Mouse (Mus musculus): ENCODE measurements around the gene Rbfox3. TPM values are rescaled to one million over a fixed set of nuclear protein-coding genes. Genes with fewer than 3 reads are reported as not detected.

The Rbfox3 gene
- polyA plus RNA-seq, 1 experiment from 2014 or later = 0.09 TPM

GRCm38 (mm10) chr11:118888426-118888825, 23.0 kb downstream of the Rbfox3 start:
- 60% methylated on average over 8 of the region's 8 CpGs for WGBS
- Histone ChIP-seq H3K4me3 (ENCODE audit: low read length) (no peak overlapping the region), H3K9me3 (replicated peaks; ENCODE audit: control insufficient read depth, low read length) (no peaks in the 10 kb centered on the region), H3K4me2 (ENCODE audit: low read depth, low read length) (no peak overlapping the region), H3K27ac (ENCODE audit: low read length) (no peak overlapping the region), H3K27me3 (ENCODE audit: control insufficient read depth, insufficient read depth, low read length) (peaks cover 5% of the 10 kb centered on the region; the same call in 1 of the 2 replicates), H3K4me1 (ENCODE audit: control insufficient read depth, insufficient read depth, low read length) (no peaks in the 10 kb centered on the region), H3K36me3 (ENCODE audit: control insufficient read depth, insufficient read depth) (no peaks in the 10 kb centered on the region), H3K9ac (ENCODE audit: low read length) (no peak overlapping the region)
- ATAC-seq (replicated peaks; ENCODE audit: extremely low read depth, insufficient read depth, low FRiP score) = no peak

GRCm38 (mm10) chr11:118887206-118887605, 24.2 kb downstream of the Rbfox3 start:
- Histone ChIP-seq H3K9me3 (replicated peaks; ENCODE audit: control insufficient read depth, low read length) (no peaks in the 10 kb centered on the region), H3K4me2 (ENCODE audit: low read depth, low read length) (no peak overlapping the region), H3K9ac (ENCODE audit: low read length) (no peak overlapping the region)

DNA sequence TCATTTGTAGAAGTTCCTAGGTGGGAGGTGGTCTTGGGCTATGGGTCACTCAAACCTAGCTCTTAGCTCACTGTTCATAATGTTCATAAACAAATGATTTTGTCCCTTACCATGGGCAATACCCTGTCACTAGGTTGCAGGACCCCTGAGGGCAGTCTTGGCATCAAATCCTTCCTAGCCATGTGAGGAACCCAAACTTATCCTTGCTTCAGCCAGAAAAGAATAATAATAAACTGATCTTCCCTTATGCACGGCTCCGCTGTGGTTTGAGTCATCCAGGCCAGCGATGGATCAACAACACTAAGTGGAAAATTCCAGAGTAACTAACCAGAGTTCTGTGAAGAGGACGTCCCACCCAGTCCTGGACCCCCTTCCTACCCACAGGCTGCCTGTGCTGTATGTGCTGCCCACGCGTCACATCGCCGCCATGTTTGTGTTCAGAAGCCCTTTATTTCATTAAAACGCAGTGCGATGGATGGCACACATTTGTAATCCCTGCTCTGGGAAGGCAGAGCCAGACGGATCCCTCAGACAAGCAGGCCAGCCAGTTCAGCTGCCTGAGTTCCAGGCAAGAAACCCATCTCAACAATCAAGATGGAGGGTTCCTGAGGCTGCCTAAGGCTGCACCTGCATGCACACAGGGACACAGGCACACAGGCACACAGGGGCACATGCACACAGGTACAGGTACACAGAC, 25.0 kb downstream of the Rbfox3 start:
- peaks cover 5% of the 10 kb centered on the region; the same call in 1 of the 2 replicates for H3K27me3 ChIP-seq (ENCODE audit: control insufficient read depth, insufficient read depth, low read length)
- H3K27ac ChIP-seq (ENCODE audit: low read length) = no peak overlapping the region
- H3K4me3 ChIP-seq (ENCODE audit: low read length) = no peak overlapping the region
- H3K9me3 ChIP-seq (replicated peaks; ENCODE audit: control insufficient read depth, low read length) = no peaks in the 10 kb centered on the region
- no peaks in the 10 kb centered on the region for H3K36me3 ChIP-seq (ENCODE audit: control insufficient read depth, insufficient read depth)
- no peak for ATAC-seq (replicated peaks; ENCODE audit: extremely low read depth, insufficient read depth, low FRiP score)
- no peak overlapping the region for H3K4me2 ChIP-seq (ENCODE audit: low read depth, low read length)
- peaks cover 3% of the 10 kb centered on the region; the same call in 1 of the 2 replicates for H3K4me1 ChIP-seq (ENCODE audit: control insufficient read depth, insufficient read depth, low read length)
- H3K9ac ChIP-seq (ENCODE audit: low read length) = no peak overlapping the region
- WGBS = 88% methylated on average over 11 of the region's 11 CpGs

More at GRCm38 (mm10) chr11:118887206-118887605, 24.2 kb downstream of the Rbfox3 start:
- Histone ChIP-seq H3K4me3 (ENCODE audit: low read length) (no peak overlapping the region), H3K4me1 (ENCODE audit: control insufficient read depth, insufficient read depth, low read length) (peaks cover 3% of the 10 kb centered on the region; the same call in 1 of the 2 replicates), H3K36me3 (ENCODE audit: control insufficient read depth, insufficient read depth) (no peaks in the 10 kb centered on the region), H3K27me3 (ENCODE audit: control insufficient read depth, insufficient read depth, low read length) (peaks cover 5% of the 10 kb centered on the region; the same call in 1 of the 2 replicates), H3K27ac (ENCODE audit: low read length) (no peak overlapping the region)
- no peak for ATAC-seq (replicated peaks; ENCODE audit: extremely low read depth, insufficient read depth, low FRiP score)

GRCm38 (mm10) chr11:118885604-118886003, 25.8 kb downstream of the Rbfox3 start:
- Histone ChIP-seq H3K27ac (ENCODE audit: low read length) (no peak overlapping the region), H3K9me3 (replicated peaks; ENCODE audit: control insufficient read depth, low read length) (no peaks in the 10 kb centered on the region), H3K4me2 (ENCODE audit: low read depth, low read length) (no peak overlapping the region), H3K9ac (ENCODE audit: low read length) (no peak overlapping the region), H3K36me3 (ENCODE audit: control insufficient read depth, insufficient read depth) (no peaks in the 10 kb centered on the region), H3K4me1 (ENCODE audit: control insufficient read depth, insufficient read depth, low read length) (peaks cover 3% of the 10 kb centered on the region; the same call in 1 of the 2 replicates), H3K4me3 (ENCODE audit: low read length) (no peak overlapping the region), H3K27me3 (ENCODE audit: control insufficient read depth, insufficient read depth, low read length) (peaks cover 5% of the 10 kb centered on the region; the same call in 1 of the 2 replicates)
- no peak for ATAC-seq (replicated peaks; ENCODE audit: extremely low read depth, insufficient read depth, low FRiP score)
- 70% methylated on average over 8 of the region's 8 CpGs for WGBS

DNA sequence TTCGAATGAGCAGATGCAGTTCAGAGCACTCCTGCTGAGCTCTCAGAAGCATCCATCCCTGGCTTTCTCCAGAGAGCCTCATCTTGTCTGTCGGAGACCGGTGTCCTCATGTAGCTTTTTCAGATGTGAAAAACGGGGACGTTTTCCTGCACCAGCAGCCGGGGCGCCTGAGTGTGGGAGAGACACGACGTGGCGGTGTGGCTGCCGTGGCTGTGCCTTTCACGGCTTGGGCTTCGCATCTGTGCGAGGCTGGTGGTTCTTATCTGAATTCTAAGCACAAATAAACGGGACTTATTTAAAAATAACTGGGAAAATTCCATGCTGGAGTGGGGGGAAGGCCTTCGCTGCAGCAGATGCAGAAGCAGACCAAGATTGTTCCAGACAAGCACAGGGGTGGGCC, 26.3 kb downstream of the Rbfox3 start:
- H3K36me3 ChIP-seq (ENCODE audit: control insufficient read depth, insufficient read depth) = no peaks in the 10 kb centered on the region
- H3K9ac ChIP-seq (ENCODE audit: low read length) = no peak overlapping the region
- 76% methylated on average over 16 of the region's 16 CpGs for WGBS
- H3K4me3 ChIP-seq (ENCODE audit: low read length) = no peak overlapping the region
- no peak for ATAC-seq (replicated peaks; ENCODE audit: extremely low read depth, insufficient read depth, low FRiP score)
- H3K4me1 ChIP-seq (ENCODE audit: control insufficient read depth, insufficient read depth, low read length) = peaks cover 3% of the 10 kb centered on the region; the same call in 1 of the 2 replicates
- no peaks in the 10 kb centered on the region for H3K9me3 ChIP-seq (replicated peaks; ENCODE audit: control insufficient read depth, low read length)
- H3K27ac ChIP-seq (ENCODE audit: low read length) = no peak overlapping the region
- H3K4me2 ChIP-seq (ENCODE audit: low read depth, low read length) = no peak overlapping the region
- H3K27me3 ChIP-seq (ENCODE audit: control insufficient read depth, insufficient read depth, low read length) = peaks cover 5% of the 10 kb centered on the region; the same call in 1 of the 2 replicates

DNA sequence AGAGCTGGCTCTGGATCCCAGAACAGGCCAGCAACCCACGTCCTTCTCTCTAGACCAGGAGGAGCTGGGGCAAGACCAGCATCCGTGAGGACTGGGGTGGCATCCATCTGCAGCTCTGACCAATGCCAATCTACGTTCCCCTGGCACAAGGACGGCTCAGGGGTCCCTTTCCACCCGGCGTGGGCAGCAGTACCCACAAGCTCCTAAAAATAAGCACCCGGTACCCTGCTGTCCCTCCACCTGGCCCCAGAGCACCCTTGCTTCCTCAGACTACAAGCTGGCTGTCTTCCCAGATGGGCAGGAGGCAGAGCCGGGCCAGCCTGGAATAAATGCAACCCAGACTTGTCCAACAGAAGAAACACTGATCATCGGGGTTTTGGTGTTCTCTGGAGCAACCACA, 28.3 kb downstream of the Rbfox3 start:
- Histone ChIP-seq H3K27me3 (ENCODE audit: control insufficient read depth, insufficient read depth, low read length) (no peaks in the 10 kb centered on the region; the same call in 1 of the 2 replicates), H3K27ac (ENCODE audit: low read length) (no peak overlapping the region), H3K9me3 (replicated peaks; ENCODE audit: control insufficient read depth, low read length) (no peaks in the 10 kb centered on the region; the same call in 1 of the 2 replicates), H3K4me3 (ENCODE audit: low read length) (no peak overlapping the region), H3K36me3 (ENCODE audit: control insufficient read depth, insufficient read depth) (no peaks in the 10 kb centered on the region), H3K4me1 (ENCODE audit: control insufficient read depth, insufficient read depth, low read length) (peaks cover 3% of the 10 kb centered on the region; the same call in 1 of the 2 replicates), H3K9ac (ENCODE audit: low read length) (no peak overlapping the region), H3K4me2 (ENCODE audit: low read depth, low read length) (no peak overlapping the region; the same call in 1 of the 2 replicates)
- ATAC-seq (replicated peaks; ENCODE audit: extremely low read depth, insufficient read depth, low FRiP score) = no peak
- WGBS = 43% methylated on average over 9 of the region's 9 CpGs

DNA sequence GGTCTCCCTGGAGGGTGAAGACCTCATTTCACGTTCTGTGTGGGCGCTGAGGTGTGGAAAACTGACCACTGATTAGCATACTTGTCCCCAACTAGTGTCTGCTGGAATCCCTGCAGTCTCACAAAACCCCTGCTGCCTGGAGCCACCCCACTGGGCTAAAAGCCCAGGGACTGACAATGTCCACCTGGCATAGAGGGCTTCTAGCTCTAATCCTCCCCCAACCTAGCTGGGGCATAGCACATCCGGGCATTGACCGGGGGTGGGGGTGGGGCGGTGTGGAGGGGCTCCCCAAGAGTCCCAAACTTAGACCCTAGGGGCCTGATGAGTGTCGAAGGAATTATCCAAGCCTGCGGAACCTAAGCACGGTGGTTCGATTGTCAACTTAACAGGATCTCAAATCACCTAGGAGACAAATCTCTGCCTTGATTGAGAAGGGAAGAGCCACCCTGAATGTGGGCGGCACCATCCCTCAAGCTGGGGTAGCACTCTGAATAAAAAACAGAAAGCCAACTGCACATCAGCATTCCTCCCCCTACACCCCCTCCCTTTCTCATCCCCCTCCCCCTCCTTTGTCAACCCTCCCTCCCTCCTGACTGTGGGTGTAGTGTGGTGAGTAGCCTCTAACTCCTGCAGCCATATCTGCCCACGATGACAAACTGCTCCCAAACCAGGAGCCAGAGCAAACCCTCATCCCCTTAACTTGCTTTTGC, 29.5 kb downstream of the Rbfox3 start:
- Histone ChIP-seq H3K9ac (ENCODE audit: low read length) (no peak overlapping the region), H3K36me3 (ENCODE audit: control insufficient read depth, insufficient read depth) (no peaks in the 10 kb centered on the region), H3K9me3 (replicated peaks; ENCODE audit: control insufficient read depth, low read length) (no peaks in the 10 kb centered on the region; the same call in 1 of the 2 replicates), H3K4me1 (ENCODE audit: control insufficient read depth, insufficient read depth, low read length) (peaks cover 3% of the 10 kb centered on the region; the same call in 1 of the 2 replicates), H3K4me2 (ENCODE audit: low read depth, low read length) (no peak overlapping the region), H3K4me3 (ENCODE audit: low read length) (no peak overlapping the region), H3K27me3 (ENCODE audit: control insufficient read depth, insufficient read depth, low read length) (no peaks in the 10 kb centered on the region; the same call in 1 of the 2 replicates), H3K27ac (ENCODE audit: low read length) (no peak overlapping the region)
- WGBS = 31% methylated on average over 11 of the region's 11 CpGs
- no peak for ATAC-seq (replicated peaks; ENCODE audit: extremely low read depth, insufficient read depth, low FRiP score)

DNA sequence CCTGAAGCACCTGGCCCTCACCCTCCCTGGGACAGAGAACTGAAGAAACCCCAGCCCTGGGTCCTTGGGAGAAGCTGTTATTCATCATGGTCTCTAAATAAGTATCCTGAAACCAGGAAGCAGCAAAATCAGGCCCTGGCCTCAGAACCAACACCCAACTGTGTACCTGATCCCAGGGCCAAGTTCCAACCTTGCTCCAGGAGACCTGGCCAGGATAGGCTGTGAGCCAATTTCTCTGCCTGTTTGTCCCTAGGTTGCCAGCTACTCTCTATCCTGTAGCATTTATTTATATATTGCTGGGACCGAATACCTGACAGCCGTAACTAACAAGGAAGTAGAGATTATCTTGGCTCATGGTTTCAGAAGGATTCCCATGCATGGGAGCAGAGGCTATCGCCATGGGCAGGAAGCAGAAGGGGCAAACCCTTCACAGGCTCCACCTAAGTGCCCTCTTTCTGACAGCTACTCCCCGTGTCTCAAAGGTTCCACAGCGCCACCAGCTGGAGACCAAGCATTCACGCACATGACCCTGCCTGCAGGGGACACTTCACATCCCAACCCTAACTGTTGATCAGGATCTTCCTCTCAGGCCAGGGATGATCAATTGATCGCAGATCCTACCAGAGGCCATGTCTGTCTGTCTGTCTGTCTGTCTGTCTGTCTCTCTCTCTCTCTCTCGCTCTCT, 31.8 kb downstream of the Rbfox3 start:
- Histone ChIP-seq H3K4me3 (ENCODE audit: low read length) (no peak overlapping the region), H3K4me2 (ENCODE audit: low read depth, low read length) (no peak overlapping the region), H3K27me3 (ENCODE audit: control insufficient read depth, insufficient read depth, low read length) (no peaks in the 10 kb centered on the region), H3K4me1 (ENCODE audit: control insufficient read depth, insufficient read depth, low read length) (peaks cover 3% of the 10 kb centered on the region; the same call in 1 of the 2 replicates), H3K27ac (ENCODE audit: low read length) (no peak overlapping the region), H3K36me3 (ENCODE audit: control insufficient read depth, insufficient read depth) (no peaks in the 10 kb centered on the region), H3K9me3 (replicated peaks; ENCODE audit: control insufficient read depth, low read length) (no peaks in the 10 kb centered on the region; the same call in 1 of the 2 replicates), H3K9ac (ENCODE audit: low read length) (no peak overlapping the region)
- WGBS = 83% methylated on average over 8 of the region's 8 CpGs
- no peak for ATAC-seq (replicated peaks; ENCODE audit: extremely low read depth, insufficient read depth, low FRiP score)

Data from heart, embryonic 16.5 days (tissue).